Mouse (Mus musculus): ENCODE measurements around the gene Ncor2. TPM values are rescaled to one million over a fixed set of nuclear protein-coding genes. Genes with fewer than 3 reads are reported as not detected.
A peak's percentile ranks its signal among the peaks of the same experiment; 100 is the strongest.

The Ncor2 gene
- total RNA-seq, 1 experiment from 2014 or later: 16.9 TPM

DNA sequence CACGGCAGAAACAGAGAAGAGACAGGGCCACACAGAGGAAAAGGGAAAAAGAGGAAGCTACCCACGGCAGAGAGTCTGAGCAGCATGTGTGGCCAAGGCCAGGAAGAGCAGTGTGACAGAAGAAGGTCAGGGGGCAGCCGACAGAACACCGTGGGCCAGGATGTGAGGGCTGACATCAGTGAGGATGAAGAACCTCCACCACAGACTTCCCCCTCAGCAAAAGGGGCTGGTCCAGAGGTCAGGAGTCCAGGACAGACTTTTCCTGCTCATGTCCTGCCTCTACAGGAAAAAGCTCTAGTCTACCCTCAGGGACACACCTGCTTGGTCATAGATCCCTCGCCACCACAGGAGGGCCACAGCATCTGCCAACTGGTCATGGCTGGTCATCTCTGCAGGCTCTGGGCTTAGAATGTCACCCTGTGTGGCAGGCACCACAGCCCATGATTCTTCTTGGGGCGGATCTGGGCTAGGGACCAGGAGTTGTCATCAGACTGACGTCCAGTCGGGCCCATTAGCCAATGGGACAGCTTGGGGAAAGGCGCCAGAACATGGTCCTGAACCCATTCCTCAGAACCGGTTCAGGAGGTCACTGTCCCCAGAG lies 104.3 kb downstream of the Ncor2 start:
- peak; percentile 76 for ATAC-seq (replicated peaks; ENCODE audit: low read depth, poor library complexity, severe bottlenecking)

GRCm38 (mm10) chr5:125073896-125074295 lies 105.1 kb downstream of the Ncor2 start:
- no peak for ATAC-seq (replicated peaks; ENCODE audit: low read depth, poor library complexity, severe bottlenecking)

DNA sequence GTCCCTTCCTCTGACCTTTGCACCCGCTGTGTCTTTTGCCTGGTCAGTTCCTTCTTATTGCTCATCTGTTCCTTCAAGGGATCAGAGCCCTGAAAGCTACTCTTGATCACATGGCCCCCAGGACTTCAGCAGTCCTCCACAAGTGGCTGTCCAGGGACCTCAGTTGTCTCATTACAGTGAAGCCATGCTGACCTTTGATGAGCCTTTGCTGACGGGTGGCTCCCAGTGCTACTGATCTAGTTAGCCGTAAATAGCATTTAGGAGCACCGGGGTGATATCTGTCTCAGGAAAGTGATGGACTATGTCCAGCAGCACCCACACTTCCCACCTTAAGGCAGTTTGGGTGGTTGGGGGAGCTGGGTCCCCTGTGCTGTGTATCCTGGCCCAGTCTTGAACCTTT lies 105.7 kb downstream of the Ncor2 start:
- ATAC-seq (replicated peaks; ENCODE audit: low read depth, poor library complexity, severe bottlenecking): no peak

DNA sequence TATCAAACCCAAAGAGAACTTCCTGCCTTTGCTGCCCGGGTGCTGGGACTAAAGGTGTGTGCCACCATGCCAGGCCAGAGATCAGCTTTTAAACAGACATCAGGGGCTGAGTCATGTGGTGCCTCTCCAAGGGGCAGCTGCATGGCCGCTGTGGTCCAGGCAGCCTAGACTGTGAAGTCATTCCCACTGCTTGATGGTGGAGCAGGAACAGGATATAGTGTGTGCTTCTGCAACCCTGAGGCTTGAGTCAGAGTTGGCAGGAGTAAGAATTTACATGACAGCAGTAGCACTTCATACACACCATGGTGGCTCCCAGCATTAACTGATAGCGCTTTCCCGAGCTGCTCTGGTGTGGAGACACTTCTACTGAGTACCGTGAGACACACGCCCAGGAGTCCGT lies 106.6 kb downstream of the Ncor2 start:
- peak; percentile 43 for ATAC-seq (replicated peaks; ENCODE audit: low read depth, poor library complexity, severe bottlenecking)

- peak; percentile 36 for ATAC-seq (replicated peaks; ENCODE audit: low read depth, poor library complexity, severe bottlenecking)
These were observed 107.1 kb downstream of the Ncor2 start for GRCm38 (mm10) chr5:125071919-125072318.

DNA sequence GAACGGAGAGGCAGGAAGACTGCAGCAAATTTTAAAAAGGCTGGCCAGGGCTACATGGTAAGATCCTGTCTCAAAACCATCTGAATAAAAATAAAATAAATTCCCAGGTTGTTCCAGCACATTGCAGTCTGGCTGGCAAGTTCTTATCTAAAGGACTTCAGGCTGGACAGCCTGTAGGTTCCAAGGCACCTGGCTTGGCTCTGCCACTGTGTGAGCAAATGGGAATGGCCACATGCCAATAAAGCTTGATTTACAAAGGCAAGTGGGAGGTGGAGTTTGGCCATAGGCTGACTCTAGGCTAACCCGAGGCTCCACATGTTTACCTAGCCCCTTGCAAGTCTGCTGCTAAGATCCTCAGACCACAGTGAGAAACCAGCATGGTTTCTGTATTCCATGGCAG lies 108.6 kb downstream of the Ncor2 start:
- ATAC-seq (replicated peaks; ENCODE audit: low read depth, poor library complexity, severe bottlenecking): no peak

DNA sequence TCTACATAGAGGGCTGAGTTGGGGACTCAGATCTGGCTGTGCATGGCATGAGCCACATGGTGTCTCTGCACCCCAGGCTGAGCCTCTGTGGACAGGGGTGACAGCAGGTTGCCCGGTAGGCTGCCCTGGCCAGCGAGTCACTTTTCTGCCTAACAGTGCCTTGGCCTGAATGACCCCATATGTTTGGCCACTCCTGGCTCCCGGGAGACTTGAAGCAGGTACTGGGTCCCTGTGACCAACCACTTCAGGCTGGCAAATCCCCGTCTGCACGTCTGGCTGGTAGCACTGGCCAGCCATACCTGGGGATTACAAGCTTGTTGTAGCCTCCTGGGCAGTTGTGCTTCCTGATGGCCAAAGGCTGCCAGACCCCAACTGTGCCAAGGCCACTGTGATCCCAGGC lies 109.1 kb downstream of the Ncor2 start:
- ATAC-seq (replicated peaks; ENCODE audit: low read depth, poor library complexity, severe bottlenecking): no peak

DNA sequence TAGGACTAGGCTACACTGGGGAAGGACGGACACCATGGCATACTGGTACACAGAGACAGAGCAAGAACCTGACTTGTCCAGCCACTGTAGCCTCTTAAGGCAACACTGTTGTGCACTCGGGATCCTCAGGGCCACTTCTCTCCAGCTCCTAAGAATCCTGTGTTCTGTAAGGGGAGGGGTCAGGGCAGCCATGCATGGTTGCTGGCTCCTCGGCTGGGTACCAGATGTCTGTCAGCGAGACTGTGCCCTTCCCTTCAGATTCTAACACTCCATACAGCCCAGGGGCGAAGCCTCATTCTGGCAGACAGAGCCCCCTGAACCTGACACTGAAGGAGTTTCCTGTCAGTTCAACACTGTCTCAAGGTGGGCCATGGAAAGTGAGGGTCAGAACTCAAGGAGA lies 109.6 kb downstream of the Ncor2 start:
- ATAC-seq (replicated peaks; ENCODE audit: low read depth, poor library complexity, severe bottlenecking): no peak

DNA sequence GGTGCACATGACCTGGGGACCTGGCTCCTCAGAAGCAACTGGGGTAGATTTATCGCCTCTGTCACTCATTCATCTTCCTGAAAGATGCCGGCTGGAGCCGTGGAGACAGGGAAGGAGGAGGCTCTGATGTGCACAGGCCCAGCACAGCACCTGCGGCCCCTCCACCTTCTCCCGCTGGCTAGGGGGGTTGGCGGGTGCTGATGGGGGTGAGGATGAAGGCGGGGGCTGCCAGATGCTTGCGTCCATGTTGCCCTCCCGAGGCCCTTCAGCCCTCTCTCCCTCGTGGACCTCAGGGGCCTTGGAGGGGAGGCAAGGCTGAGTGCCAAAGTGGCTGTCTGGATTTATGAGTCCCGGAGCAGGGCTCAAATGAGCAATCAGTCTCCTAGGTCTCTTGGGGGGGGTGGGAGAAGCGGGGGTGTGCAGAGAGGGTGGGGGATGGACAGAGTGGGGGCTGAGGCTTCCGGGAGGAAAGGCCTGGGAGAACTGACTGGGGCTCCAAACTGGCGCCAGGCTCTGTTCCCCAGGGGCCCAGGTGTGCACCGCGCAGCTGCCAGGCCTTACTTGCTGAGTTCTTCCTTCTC lies 110.6 kb downstream of the Ncor2 start:
- ATAC-seq (replicated peaks; ENCODE audit: low read depth, poor library complexity, severe bottlenecking): no peak

DNA sequence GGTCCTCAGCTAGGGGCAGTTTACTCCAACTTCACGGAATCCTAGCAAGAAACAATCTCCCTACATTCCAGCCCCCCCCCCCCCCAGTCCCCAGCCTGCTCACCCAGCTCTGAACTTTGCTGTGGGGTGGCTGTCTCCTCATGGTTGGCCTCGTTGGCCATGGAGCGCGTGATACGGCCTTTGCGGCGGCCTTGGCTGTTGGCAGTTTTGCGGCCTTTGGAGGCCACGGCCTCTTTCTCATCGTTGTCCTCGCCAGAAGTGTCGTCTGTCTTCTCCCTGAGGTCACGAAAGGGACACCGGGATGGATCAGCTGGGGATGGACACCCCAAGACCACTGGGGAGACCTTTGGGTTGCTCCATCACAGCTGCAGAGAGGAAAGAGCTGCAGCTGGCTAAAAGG lies 111.3 kb downstream of the Ncor2 start:
- no peak for ATAC-seq (replicated peaks; ENCODE audit: low read depth, poor library complexity, severe bottlenecking)

DNA sequence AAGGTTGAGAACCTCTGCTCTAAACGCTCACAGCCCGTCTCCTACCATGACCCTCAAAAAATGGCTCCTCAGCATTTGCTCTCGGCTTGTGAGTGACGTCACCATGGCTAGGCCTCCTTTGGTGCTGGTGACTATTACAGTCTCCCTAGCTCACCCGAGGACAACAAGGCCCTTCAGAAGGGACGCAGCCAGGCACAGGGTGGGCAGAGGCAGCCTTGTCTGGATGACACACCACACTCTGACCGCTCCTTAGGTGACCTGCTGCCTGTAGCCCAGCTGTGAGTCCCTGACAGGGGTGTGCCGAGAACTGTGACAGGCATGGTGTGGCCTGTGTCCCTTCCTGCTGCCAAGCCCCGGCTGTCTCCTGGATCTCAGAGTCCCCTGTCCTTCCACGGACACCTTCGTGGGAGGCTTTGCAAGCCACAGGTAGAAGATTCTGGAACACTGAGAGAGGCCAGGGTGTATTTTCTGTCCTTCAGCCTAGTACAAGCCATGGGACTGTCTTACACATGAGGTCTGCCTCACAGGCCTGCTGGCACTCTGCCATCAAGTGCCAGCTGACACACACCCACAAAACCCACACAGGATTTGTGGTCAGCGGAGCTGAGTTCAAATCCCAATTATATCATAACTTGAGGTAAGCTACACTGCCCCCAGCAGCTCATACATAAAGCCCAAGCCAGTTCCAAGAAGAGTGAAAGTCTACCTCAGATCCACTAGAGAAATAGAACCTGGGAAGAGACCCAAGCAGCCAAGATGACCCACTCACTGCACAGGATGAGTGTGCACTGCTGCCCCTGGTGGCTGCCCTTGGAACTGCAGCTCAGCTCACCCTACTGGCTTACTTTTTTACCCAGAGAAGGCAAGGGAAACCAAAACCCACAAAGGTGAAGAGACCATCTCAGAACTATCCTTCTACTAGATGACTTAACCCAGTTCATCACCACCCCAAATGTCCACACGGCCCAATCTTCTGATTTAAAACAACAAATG lies 112.2 kb downstream of the Ncor2 start:
- peak; percentile 55 for ATAC-seq (replicated peaks; ENCODE audit: low read depth, poor library complexity, severe bottlenecking)

DNA sequence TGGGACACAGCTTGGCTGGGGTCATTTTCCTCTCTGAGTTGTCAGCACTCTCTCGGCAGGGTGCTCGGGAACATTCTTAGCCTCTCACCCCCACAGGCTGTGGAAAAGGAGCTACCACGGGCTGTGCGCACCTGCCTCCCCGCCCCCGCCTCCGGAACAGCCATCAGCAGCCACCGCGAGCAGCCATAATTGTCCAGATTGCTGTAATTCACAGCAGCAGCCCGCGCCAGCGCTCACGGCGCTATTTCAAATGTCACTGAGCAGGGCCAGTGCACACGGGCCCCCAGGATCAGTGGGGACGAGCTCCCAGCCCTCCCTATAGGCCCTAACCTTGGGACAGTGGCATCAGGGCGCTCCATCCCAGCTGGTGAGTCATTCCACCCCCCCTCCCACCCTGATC lies 116.0 kb downstream of the Ncor2 start:
- ATAC-seq (replicated peaks; ENCODE audit: low read depth, poor library complexity, severe bottlenecking): no peak

DNA sequence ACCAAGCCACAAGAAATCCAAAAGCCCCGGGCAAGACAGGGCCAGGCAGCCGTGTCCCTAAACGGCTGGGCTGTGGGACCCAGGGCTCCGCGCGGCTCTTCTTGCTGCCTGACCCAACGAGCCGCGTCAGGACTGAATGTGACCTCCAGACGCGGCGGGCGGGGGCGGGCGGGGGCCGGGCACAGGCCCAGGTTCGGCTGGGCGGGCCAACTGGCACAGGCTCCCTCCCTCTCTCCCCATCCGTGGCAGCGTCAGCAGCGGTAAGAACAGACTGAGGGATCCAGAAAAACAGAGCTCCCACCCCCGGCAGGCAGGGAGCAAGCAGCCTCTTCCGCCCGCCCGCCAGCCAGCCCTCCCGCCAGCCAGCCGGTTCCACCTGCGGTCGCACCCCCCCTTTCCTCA lies 120.8 kb downstream of the Ncor2 start:
- ATAC-seq (replicated peaks; ENCODE audit: low read depth, poor library complexity, severe bottlenecking): peak; percentile 33

- ATAC-seq (replicated peaks; ENCODE audit: low read depth, poor library complexity, severe bottlenecking): peak; percentile 23; the same call in 1 of the 2 replicates
These were observed 121.3 kb downstream of the Ncor2 start for GRCm38 (mm10) chr5:125057555-125058266.

- no peak for ATAC-seq (replicated peaks; ENCODE audit: low read depth, poor library complexity, severe bottlenecking)
These were observed 122.1 kb downstream of the Ncor2 start for GRCm38 (mm10) chr5:125056696-125057554.

- peak; percentile 1; the same call in 1 of the 2 replicates for ATAC-seq (replicated peaks; ENCODE audit: low read depth, poor library complexity, severe bottlenecking)
These were observed 122.7 kb downstream of the Ncor2 start for GRCm38 (mm10) chr5:125056331-125056695.

DNA sequence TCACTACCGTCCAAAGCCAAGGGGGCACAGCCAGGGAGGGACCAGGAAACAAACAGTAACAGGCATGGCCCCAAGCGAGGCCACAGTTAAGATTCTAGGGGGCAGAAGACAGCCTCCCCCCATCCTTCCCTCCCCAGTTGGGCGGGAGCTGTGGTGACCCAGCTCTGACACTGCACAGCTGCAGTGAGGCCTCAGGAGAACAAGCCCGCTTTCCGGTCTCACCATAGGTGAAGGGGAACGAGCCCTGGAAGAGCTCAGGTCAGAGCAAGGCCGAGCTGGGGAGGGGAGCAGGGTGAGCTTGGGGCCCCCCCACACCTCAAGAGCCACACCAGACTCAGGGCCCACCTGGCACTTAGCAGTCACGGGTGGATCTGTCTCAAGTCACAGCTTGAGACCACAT lies 123.1 kb downstream of the Ncor2 start:
- peak; percentile 30 for ATAC-seq (replicated peaks; ENCODE audit: low read depth, poor library complexity, severe bottlenecking)

- no peak for ATAC-seq (replicated peaks; ENCODE audit: low read depth, poor library complexity, severe bottlenecking)
These were observed 125.4 kb downstream of the Ncor2 start for GRCm38 (mm10) chr5:125053661-125054060.
